Mouse (Mus musculus) C2C12 (cell line): Measurements from ENCODE around the gene Ilf3. TPM values are rescaled to one million over a fixed set of nuclear protein-coding genes. Genes with fewer than 3 reads are reported as not detected.

Experiments
- H3K27me3 ChIP-seq: one replicate; pipeline ENCODE4 v1.6.1; 2011; ENCODE audit not compliant: control insufficient read depth, insufficient read depth, insufficient read length
- H3K36me3 ChIP-seq: one replicate; pipeline ENCODE4 v1.6.1; 2011; ENCODE audit not compliant: control insufficient read depth, insufficient read depth
- H3K4me3 ChIP-seq: one replicate; pipeline ENCODE4 v1.5.1; 2011; ENCODE audit warnings: mild to moderate bottlenecking, control low read depth; ENCODE audit not compliant: poor library complexity, insufficient read depth, severe bottlenecking
- H3K79me2 ChIP-seq: one replicate; pipeline ENCODE4 v1.6.1; 2011; ENCODE audit not compliant: control insufficient read depth, insufficient read depth
- H3K79me3 ChIP-seq: one replicate; pipeline ENCODE4 v1.6.1; 2011; ENCODE audit warnings: low read depth, control low read depth
- H3ac ChIP-seq: one replicate; pipeline ENCODE3; 2011; ENCODE audit warnings: low read depth; ENCODE audit not compliant: control insufficient read depth, insufficient read length
- CEBPB ChIP-seq: IDR thresholded peaks from one replicate; pipeline ENCODE4 v1.6.1; 2011; ENCODE audit warnings: low read depth, mild to moderate bottlenecking, control low read depth, moderate library complexity
- CTCF ChIP-seq: IDR thresholded peaks from one replicate; pipeline ENCODE4 v1.5.1; 2011; ENCODE audit not compliant: control insufficient read depth, insufficient read depth, insufficient read length
- FOSL1 ChIP-seq: IDR thresholded peaks from one replicate; pipeline ENCODE4 v1.8.0; 2011; ENCODE audit warnings: mild to moderate bottlenecking, low read length; ENCODE audit not compliant: poor library complexity, insufficient read depth, severe bottlenecking
- MAX ChIP-seq: IDR thresholded peaks from one replicate; pipeline ENCODE4 v1.6.1; 2011; ENCODE audit warnings: mild to moderate bottlenecking, control low read depth
- MYOD1 ChIP-seq: IDR thresholded peaks from one replicate; pipeline ENCODE4 v1.6.1; 2011; ENCODE audit warnings: low read depth; ENCODE audit not compliant: control insufficient read depth, insufficient read length
- MYOG ChIP-seq: IDR thresholded peaks from one replicate; pipeline ENCODE4 v1.6.1; 2011; ENCODE audit not compliant: control insufficient read depth, insufficient read length; ENCODE audit errors: extremely low read depth
- USF1 ChIP-seq: IDR thresholded peaks from one replicate; pipeline ENCODE4 v1.6.1; 2011; ENCODE audit warnings: low read depth, mild to moderate bottlenecking, control low read depth, moderate library complexity
- polyA plus RNA-seq: library from polyadenylated mRNA; unstranded; fragments of >200 nt; fragmentation: generic; extraction: Trizol; gene quantifications from one replicate; pipeline ENCODE4 v1.2.1, GENCODE M21; 2012; ENCODE audit warnings: missing spikeins

Ilf3 gene
- polyA plus RNA-seq, 1 experiment = 66.6 TPM

DNA sequence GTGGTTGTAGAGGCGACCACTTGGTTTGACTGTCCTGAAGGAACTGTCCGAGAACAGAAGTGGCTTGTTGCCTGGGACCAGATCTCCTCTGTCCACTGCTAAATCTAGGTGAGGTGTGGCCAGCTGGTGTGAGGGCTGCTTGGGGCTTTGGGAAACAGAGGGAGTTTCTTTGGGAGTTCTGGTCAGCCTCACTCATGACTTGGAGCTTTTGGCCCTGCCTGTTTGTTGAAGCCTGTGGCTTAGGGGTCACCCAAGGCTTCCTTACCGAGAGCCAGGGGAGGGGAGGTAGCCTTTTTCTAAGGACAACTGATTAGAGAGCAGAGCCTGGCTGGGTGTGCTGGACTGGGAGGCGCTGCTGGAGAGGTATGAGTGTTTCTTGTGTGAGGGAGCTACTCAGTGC lies 32.3 kb upstream of the Ilf3 start:
- no peaks in the 10 kb centered on the region for H3K27me3 ChIP-seq
- TF ChIP-seq CTCF = no peak
- TF ChIP-seq MYOG = no peak
- no peak for TF ChIP-seq MAX
- no peak for TF ChIP-seq CEBPB
- no peak overlapping the region for H3K4me3 ChIP-seq
- peaks cover 36% of the 10 kb centered on the region for H3K79me3 ChIP-seq
- H3K79me2 ChIP-seq = peaks cover 76% of the 10 kb centered on the region
- peaks cover 6% of the 10 kb centered on the region for H3K36me3 ChIP-seq
- no peak overlapping the region for H3ac ChIP-seq

DNA sequence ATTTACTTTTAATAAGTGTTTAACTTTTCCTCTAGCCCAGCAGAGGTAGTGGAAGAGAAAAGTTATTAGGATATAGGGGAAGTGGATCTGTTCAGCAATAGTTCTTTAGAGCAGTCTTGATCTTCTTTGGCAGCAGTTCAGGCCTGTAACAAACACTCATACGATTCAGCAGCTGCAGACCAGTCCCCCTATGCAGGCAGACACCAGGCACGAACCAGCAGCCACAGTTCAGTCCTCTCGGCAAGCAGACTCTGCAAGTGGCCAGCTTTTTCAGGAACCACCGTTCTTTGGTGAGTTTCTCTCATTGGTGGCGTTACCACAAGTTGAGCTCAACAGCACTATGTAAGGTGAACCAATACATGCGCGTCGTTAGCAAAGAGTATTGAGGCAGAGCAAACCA lies 31.2 kb upstream of the Ilf3 start:
- Histone ChIP-seq H3K79me2 (peaks cover 76% of the 10 kb centered on the region), H3K4me3 (no peak overlapping the region), H3K79me3 (peaks cover 41% of the 10 kb centered on the region)

DNA sequence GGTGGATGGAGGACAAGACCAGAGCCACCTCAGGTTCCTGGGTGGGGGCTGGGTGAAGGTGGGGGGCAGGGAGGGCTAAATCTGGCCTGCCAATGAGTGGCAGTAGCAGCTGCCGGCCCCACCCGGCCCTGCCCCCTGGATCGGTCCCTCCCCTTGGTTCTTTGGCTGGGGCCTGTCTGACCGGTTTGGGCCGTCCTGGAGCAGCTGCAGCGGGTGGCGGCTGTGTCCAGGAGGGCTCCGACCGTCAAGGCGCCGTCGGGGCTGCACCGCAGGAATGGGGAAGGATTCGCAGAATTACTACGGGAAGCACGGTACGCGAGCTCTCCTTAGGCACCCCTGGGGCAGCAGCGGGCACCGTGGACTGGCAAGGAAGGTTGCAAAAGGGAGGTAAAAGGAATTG lies 30.0 kb upstream of the Ilf3 start:
- Histone ChIP-seq H3ac (peak overlapping the region; percentile 52), H3K79me3 (peaks cover 48% of the 10 kb centered on the region), H3K4me3 (peak overlapping the region; percentile 60), H3K79me2 (peaks cover 85% of the 10 kb centered on the region), H3K36me3 (peaks cover 27% of the 10 kb centered on the region), H3K27me3 (no peaks in the 10 kb centered on the region)
- TF ChIP-seq MYOD1 = peak; percentile 91
- no peak for TF ChIP-seq USF1
- TF ChIP-seq CTCF = no peak
- no peak for TF ChIP-seq MAX
- no peak for TF ChIP-seq CEBPB
- TF ChIP-seq FOSL1 = no peak
- TF ChIP-seq MYOG = no peak

More for the DNA sequence above, 31.2 kb upstream of the Ilf3 start:
- Histone ChIP-seq H3K27me3 (no peaks in the 10 kb centered on the region), H3K36me3 (peaks cover 16% of the 10 kb centered on the region), H3ac (no peak overlapping the region)
- TF ChIP-seq MYOD1 (no peak), MYOG (no peak), CTCF (no peak), USF1 (no peak), CEBPB (no peak), MAX (no peak), FOSL1 (no peak)

DNA sequence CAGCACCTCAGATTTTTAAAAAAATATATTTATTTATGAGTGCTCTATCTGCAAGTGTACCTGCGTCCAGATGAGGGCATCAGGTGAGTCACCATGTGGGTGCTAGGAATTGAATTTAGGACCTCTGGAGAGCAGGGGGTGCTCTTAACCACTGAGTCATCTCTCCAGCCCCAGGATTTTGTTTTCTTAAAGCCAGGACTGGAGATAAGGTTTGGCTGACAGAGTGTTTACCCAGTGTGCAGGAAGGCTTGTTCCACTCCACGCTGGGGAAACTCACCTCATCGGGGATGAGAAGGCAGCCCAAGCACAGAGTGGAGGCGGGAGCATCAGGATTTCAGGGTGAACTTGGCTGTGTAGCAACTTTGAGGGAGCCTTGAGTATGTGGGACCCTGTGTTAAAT lies 27.3 kb upstream of the Ilf3 start:
- H3ac ChIP-seq = no peak overlapping the region
- peaks cover 54% of the 10 kb centered on the region for H3K36me3 ChIP-seq
- H3K79me3 ChIP-seq = peaks cover 56% of the 10 kb centered on the region
- no peak overlapping the region for H3K4me3 ChIP-seq
- H3K79me2 ChIP-seq = peaks cover 93% of the 10 kb centered on the region
- TF ChIP-seq MAX = no peak
- TF ChIP-seq MYOD1 = no peak
- no peak for TF ChIP-seq MYOG
- no peak for TF ChIP-seq USF1
- no peak for TF ChIP-seq FOSL1
- TF ChIP-seq CTCF = no peak
- no peak for TF ChIP-seq CEBPB
- H3K27me3 ChIP-seq = no peaks in the 10 kb centered on the region

DNA sequence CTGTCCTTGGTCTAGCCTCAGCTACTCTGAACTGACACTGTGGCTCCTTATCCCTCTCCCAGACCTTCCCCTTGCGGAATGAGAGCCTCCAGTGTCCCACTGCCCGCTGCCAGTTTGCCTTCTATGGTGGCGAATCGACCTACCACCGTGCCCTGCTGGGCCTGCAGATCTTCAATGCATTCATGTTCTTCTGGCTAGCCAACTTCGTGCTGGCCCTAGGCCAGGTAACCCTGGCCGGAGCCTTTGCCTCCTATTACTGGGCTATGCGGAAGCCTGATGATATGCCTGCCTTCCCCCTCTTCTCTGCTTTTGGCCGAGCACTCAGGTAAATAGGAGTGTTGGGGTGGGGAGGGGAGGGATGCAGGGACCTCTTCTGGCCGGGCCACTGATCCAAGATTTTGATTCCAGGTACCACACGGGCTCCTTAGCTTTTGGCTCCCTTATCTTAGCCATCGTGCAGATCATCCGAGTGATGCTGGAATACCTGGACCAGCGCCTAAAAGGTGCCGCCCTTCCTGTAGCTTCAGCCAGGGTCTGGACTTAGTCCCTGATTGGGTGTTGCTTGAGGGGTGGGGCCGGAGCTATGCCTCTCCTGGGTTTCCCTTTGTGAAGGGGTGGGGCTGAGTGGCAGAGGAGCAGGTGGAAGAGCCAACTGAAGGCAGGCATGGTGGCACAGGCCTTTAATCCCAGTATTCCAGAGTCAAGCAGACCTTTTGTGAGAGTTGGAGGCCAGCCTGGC lies 20.9 kb upstream of the Ilf3 start:
- Histone ChIP-seq H3K36me3 (peaks cover 93% of the 10 kb centered on the region), H3ac (no peak overlapping the region), H3K79me3 (peaks cover 21% of the 10 kb centered on the region), H3K27me3 (no peaks in the 10 kb centered on the region), H3K4me3 (no peak overlapping the region), H3K79me2 (peaks cover 32% of the 10 kb centered on the region)
- TF ChIP-seq MYOD1 = no peak
- no peak for TF ChIP-seq MAX
- no peak for TF ChIP-seq CTCF
- TF ChIP-seq CEBPB = no peak
- no peak for TF ChIP-seq MYOG
- no peak for TF ChIP-seq USF1
- no peak for TF ChIP-seq FOSL1

DNA sequence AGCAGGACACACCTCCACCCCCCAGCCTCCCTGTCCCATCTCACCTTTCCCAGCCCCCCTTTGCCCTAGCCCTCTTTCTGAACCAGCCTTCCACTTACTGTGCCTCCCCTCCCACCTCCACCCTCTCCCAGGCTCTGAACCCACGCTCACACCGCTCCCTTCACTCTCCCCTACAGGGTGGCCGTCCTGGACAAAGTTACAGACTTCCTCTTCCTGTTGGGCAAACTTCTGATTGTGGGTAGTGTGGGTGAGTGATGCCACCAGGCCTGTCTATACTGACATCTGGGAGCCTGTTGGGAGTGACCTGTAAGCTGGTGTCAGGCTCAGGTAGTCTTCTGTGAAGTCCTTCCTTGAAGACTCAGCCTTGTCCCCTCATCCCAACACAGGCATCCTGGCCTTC lies 19.5 kb upstream of the Ilf3 start:
- Histone ChIP-seq H3K79me2 (peaks cover 18% of the 10 kb centered on the region), H3ac (no peak overlapping the region), H3K4me3 (no peak overlapping the region), H3K27me3 (no peaks in the 10 kb centered on the region), H3K36me3 (peaks cover 92% of the 10 kb centered on the region), H3K79me3 (peaks cover 11% of the 10 kb centered on the region)
- TF ChIP-seq CEBPB = no peak
- no peak for TF ChIP-seq MYOG
- TF ChIP-seq CTCF = no peak
- TF ChIP-seq USF1 = no peak
- TF ChIP-seq FOSL1 = no peak
- TF ChIP-seq MYOD1 = no peak
- no peak for TF ChIP-seq MAX
